ENCODE assay signal across 15 mouse cellular contexts in the genomic region with DNA sequence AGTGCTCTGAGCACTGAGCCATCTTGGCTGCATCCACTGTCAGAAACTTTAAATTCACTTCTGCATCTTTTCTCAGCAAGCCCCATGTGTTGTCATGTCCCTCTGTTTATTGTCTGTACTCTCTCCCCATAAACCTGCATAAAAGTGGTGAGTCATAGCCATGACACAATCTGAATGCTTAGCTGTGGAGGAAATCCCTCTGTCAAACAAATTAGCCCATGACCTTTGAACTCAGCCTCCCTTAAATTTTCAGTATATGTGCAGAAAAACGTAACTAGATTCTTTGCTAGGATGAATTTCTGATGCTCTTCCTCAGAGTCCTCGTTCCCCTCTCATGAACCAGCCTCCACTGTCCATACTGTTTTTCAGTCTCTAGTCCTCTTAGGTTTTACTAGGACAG.
"Had no signal": no experiment of that assay in that cellular context is flagged by ENCODE, and none has a peak within 500 bp of the region (broad histone marks: within the 10 kb centered on the region; RNA-seq: fewer than 3 reads in every experiment).

No protein-coding gene starts in this region.

- H3K4me1 ChIP-seq: liver, embryonic 13.5 days; megakaryocyte, embryonic 14.5 days; midbrain, embryonic 15.5 days had no signal

- H3K9me3 ChIP-seq: hindbrain, embryonic 15.5 days; liver, embryonic 13.5 days; midbrain, embryonic 12.5 days; midbrain, embryonic 15.5 days had no signal

- H3K36me3 ChIP-seq: hindbrain, embryonic 15.5 days; liver, embryonic 13.5 days; midbrain, embryonic 12.5 days; midbrain, embryonic 15.5 days had no signal

- ATAC-seq: midbrain, embryonic 15.5 days had no signal

- H3K4me3 ChIP-seq: hindbrain, embryonic 15.5 days; left cerebral cortex, adult 2 months; liver, embryonic 13.5 days; megakaryocyte, embryonic 14.5 days; midbrain, embryonic 12.5 days; midbrain, embryonic 15.5 days had no signal

- DNase-seq: kidney, adult 2 months; kidney, postnatal 14 days; layer of hippocampus, postnatal 36 days; liver, embryonic 13.5 days; lung, postnatal 10 days; right cerebral cortex, postnatal 4 days; thymus, adult 2 months; thymus, postnatal 14 days; thymus, postnatal 4 days had no signal

- H3K4me2 ChIP-seq: hindbrain, embryonic 15.5 days; liver, embryonic 13.5 days; midbrain, embryonic 12.5 days; midbrain, embryonic 15.5 days had no signal

- H3K9ac ChIP-seq: hindbrain, embryonic 15.5 days; liver, embryonic 13.5 days; midbrain, embryonic 12.5 days; midbrain, embryonic 15.5 days had no signal

- H3K27me3 ChIP-seq: hindbrain, embryonic 15.5 days; liver, embryonic 13.5 days; megakaryocyte, embryonic 14.5 days; midbrain, embryonic 12.5 days; midbrain, embryonic 15.5 days had no signal

- H3K27ac ChIP-seq: hindbrain, embryonic 15.5 days; left cerebral cortex, adult 2 months; liver, embryonic 13.5 days; midbrain, embryonic 12.5 days; midbrain, embryonic 15.5 days; stomach, postnatal 0 days had no signal
